Mouse (Mus musculus): Measurements from ENCODE around the gene Lrmda.

GRCm38 (mm10) chr14:22940576-22940975 is 921.1 kb downstream of the Lrmda start:
- TF ChIP-seq CTCF (IDR thresholded peaks at IDR 0.05) = no peak
- no peak for TF ChIP-seq POLR2A (IDR thresholded peaks at IDR 0.05; ENCODE audit: insufficient read depth, low read depth, low read length)
- TF ChIP-seq EP300 (IDR thresholded peaks at IDR 0.05; ENCODE audit: insufficient read depth, low read depth, low read length) = no peak

Data from heart, adult 2 months (tissue).